Mouse (Mus musculus): ENCODE measurements around the gene Gm44579. TPM values are rescaled to one million over a fixed set of nuclear protein-coding genes. Genes with fewer than 3 reads are reported as not detected.
A peak's percentile ranks its signal among the peaks of the same experiment; 100 is the strongest.

Gm44579 gene
- total RNA-seq, 2 experiments from 2014 or later, result not detected

- no peak for DNase-seq
- intact Hi-C loops (cut with DNase I), result loop anchor here (5.0 to 10.0 kb wide), 3 partner anchors 78 to 213 kb away; partner anchors contain the start of genes Pfkm and Senp1
Observed at GRCm38 (mm10) chr15:98170365-98170764, 50.4 kb downstream of the Gm44579 start.

- intact Hi-C loops (cut with DNase I), result no loop called here
- DNase-seq, result no peak
Observed at GRCm38 (mm10) chr15:98168622-98169004, 52.2 kb downstream of the Gm44579 start.

DNA sequence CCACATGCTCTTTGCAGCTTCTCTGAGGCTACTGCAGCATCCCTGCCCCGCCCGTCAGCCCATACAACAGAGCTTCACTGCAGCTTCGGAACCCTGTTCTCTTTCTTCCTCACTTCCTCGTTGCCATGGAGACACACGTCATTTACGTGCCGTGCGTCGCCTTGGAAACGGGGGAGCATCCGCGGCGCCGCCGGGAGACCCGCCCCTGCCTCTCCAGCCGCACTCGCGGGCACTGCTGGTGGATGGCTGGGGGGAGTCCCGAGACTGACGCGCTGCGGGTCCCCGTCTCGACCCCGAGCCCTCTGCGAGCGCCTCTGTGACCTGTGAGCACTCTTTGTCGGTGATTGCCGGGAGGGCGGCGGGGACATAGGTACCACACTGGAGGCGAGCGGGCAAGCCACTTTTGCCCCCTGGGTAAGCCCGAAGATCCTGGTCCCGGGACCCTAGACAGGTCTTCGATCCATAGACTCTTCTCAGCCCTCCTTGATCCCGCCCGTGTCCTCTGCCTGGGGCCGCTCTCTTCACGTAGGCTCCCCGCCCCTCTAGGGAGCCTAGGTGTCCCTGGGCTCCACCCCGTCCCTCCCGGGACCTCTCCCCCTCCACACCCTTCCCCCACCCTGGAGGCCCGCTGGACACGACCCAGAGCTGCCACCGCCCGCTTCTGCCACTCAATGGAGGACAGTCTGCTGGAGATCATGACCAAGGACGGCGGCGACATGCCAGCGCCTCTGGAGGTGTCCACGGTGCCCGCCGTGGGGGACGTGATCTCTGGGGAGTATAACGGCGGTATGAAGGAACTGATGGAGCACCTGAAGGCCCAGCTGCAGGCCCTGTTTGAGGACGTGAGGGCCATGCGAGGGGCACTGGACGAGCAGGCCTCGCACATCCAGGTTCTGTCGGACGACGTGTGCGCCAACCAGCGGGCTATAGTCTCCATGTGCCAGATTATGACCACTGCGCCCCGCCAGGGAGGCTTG, 52.8 kb downstream of the Gm44579 start:
- intact Hi-C loops (cut with DNase I), result no loop called here
- DNase-seq, result no peak

DNA sequence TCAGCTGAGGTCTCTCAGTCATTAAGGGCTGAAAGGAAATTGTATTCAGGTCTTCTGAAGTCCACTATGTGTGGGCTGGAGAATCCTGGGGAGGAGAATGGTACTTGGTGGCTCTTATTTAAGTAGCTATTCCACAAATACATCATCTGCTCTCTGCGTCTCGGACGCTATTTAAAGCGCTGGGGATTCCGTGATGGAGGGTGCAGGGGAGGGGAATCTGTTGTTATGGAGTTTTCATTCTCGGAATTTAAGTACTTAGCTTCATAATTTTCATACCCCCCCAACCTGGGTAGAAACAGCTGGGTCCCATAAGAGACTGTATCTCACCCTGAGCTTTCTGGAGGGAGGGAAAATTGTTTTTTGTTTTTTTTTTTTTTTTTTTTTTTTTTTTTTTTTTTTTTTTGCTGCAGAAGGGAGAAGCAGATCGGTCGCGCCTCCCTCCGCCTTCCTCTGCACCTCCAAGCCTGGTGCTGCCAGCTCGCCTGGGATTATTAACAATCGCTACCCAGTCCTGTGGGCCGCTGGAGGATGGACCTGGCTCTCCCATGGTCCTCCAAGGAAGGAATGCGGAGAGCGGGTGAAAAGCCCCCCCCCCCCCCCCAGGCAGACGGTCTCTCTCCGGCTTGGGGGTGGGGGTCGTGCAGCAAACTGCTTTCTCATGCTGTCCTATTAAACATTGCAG, 53.7 kb downstream of the Gm44579 start, which contains the start of gene Ccdc184:
TSS of gene Ccdc184 (plus strand) at position 196 of the 682 bp plus-strand sequence.
- intact Hi-C loops (cut with DNase I), result no loop called here
- no peak for DNase-seq

GRCm38 (mm10) chr15:98165525-98165924, 55.3 kb downstream of the Gm44579 start, which contains the start of gene Asb8:
Gene Asb8, minus strand, starts transcription at chr15:98165625.
- no peak for DNase-seq
- intact Hi-C loops (cut with DNase I), result no loop called here

DNA sequence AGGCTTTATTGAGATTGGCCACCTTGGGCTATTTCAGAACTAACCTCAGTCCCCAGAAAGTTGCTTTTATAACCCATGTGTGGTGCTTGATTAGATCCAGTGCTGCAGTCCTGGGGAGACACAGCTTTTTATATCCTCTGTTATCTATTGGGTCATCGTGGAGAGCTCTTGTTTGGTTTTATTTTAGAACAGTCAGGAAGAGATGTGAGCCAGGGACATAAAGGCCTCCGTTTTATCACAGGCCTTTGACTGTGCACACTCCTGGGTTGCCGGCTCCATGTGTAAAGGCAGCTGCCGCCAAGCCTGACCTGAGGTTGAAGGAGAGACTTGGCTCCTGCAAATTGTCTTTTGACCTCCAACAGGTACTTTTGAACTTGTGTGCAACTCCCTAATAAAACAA, 58.2 kb downstream of the Gm44579 start:
- intact Hi-C loops (cut with DNase I), result no loop called here
- DNase-seq, result no peak

- DNase-seq, result no peak
- intact Hi-C loops (cut with DNase I), result no loop called here
Observed at GRCm38 (mm10) chr15:98161026-98161805, 59.6 kb downstream of the Gm44579 start.

GRCm38 (mm10) chr15:98157253-98157652, 63.5 kb downstream of the Gm44579 start:
- no peak for DNase-seq
- intact Hi-C loops (cut with DNase I), result no loop called here

GRCm38 (mm10) chr15:98155944-98156343, 64.8 kb downstream of the Gm44579 start:
- intact Hi-C loops (cut with DNase I), result loop anchor here (2.0 kb wide), 1 partner anchor 67 kb away; no protein-coding TSS in a partner anchor
- DNase-seq, result no peak

DNA sequence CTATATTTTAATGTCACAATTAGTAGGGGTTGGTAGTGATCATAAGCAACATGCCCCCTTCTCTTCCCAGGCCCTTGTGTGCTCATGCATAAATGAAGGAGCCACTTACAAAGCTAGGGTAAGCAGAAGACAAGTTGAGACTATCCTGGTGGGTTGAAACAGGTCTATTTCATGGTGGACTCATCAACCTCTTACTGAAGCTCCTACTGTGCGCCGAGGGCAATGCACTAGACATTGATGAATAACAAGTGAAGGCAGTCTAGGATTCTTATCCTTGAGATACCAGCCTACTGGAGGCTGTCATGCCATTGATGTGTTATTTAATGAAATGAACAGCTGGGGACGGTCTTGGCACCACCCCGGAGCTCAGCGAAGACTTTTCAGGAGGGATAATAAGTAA, 65.5 kb downstream of the Gm44579 start:
- DNase-seq, result no peak
- intact Hi-C loops (cut with DNase I), result loop anchor here (2.0 kb wide), 1 partner anchor 66 kb away; no protein-coding TSS in a partner anchor

DNA sequence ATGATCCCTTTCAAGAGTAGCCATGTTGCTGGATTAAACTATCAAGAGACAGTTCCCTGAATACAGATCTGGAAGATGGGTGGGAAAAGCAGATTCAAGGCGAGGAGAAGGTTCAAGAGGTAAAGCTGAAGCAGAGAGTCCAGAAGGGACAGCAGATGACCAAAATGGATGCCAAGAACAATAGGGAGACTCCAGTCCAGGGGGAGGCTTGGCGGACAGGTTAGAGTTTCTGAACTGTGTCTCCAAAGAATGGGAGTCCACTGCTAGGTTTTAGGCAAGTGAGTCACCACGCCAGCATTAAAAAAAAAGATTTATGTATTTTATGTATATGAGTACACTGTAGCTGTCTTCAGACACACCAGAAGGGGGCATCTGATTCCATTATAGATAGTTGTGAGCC, 66.1 kb downstream of the Gm44579 start:
- DNase-seq, result no peak
- intact Hi-C loops (cut with DNase I), result loop anchor here (2.0 kb wide), 1 partner anchor 66 kb away; no protein-coding TSS in a partner anchor

DNA sequence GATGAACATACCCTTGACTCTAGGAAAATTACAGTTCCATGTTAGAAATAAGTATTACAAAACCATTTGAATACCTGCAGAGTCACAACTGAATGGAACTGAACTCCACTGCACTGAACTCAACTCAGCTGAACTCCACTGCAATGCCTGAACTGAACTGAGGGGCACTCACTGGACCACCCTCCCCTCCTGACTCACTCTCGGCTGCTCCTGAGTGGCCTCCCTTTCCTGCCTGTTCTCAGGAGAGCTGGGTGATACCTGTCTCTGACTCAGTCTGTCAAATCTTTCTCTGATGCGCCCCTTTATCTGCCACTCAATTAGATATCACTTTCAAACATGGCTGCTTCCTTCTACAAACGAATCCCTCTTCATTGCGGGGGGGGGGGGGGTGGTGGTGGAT, 66.6 kb downstream of the Gm44579 start:
- DNase-seq, result no peak
- intact Hi-C loops (cut with DNase I), result loop anchor here (2.0 kb wide), 1 partner anchor 65 kb away; no protein-coding TSS in a partner anchor

GRCm38 (mm10) chr15:98153625-98154024, 67.2 kb downstream of the Gm44579 start:
- no peak for DNase-seq

GRCm38 (mm10) chr15:98152916-98153315, 67.9 kb downstream of the Gm44579 start:
- no peak for DNase-seq
- intact Hi-C loops (cut with DNase I), result no loop called here

More at GRCm38 (mm10) chr15:98153625-98154024, 67.2 kb downstream of the Gm44579 start:
- intact Hi-C loops (cut with DNase I), result loop anchor here (2.0 kb wide), 1 partner anchor 65 kb away; no protein-coding TSS in a partner anchor

GRCm38 (mm10) chr15:98149166-98149602, 71.6 kb downstream of the Gm44579 start:
- intact Hi-C loops (cut with DNase I), result loop anchor here (5.0 kb wide), 1 partner anchor 37 kb away; no protein-coding TSS in a partner anchor
- DNase-seq, result no peak

GRCm38 (mm10) chr15:98148356-98148755, 72.4 kb downstream of the Gm44579 start:
- intact Hi-C loops (cut with DNase I), result loop anchor here (5.0 kb wide), 1 partner anchor 36 kb away; no protein-coding TSS in a partner anchor
- DNase-seq, result no peak

DNA sequence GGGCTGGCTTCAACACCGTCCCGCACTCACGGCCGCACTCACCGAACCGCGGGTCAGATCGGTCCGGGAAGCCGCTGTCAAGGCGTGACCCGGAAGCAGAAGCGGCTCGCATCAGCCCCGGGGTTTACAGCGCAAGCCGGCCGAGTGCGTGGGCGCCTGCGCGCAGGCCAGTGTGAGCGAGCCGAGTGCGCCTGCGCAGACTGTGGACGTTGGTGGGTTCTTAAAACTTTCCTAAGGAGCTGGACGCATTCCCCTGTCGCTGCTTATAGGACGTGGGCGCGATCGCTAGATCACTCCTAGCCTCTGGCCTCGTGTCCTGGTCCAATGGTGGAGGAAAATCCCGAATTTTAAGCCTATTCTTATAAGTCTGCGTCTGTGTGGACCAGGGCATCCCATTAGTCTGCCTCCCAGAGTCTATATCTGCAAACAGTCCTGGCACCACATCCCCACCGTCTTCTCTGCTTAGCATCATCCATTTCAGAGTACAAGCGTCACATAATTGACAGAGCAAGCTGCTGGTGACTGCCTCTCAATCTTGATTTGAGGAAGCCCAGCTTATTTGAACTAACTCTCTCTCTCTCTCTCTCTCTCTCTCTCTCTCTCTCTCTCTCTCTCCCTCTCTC, 75.1 kb downstream of the Gm44579 start:
- DNase-seq, result peak; percentile 90 to 91
- intact Hi-C loops (cut with DNase I), result loop anchor here (5.0 kb wide), 1 partner anchor 33 kb away; no protein-coding TSS in a partner anchor

DNA sequence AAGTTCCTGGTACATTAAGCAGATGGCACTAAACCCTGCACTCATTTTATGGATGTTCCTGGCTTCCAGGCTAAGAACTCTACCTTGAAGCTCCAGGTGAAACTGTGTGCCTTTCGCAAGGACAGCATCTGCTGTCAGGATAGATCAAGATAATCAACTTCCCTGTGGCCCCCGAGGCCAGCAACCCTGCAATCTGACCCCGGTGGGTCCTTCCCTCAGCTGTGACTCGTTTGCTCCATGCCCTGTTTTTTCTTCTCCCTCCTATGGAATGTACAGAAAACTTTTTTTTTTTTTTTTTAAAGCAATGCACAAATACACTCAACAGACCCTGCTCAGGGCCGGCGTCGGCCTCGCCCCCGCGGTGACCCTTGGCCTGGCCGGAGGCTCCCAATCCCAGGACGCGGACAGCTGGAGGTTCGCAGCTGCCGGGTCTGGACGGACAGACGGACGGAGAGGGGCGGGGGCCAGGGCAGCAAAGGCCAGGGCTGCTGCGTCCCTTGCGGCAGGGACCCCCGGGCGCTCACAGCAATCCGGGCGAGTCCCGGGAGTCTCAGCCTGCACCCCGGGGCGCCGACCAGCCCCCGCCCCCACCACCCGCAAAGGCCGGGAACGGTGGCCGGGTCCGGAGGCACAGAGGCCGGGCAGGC, 75.8 kb downstream of the Gm44579 start:
- DNase-seq, result no peak
- intact Hi-C loops (cut with DNase I), result loop anchor here (5.0 kb wide), 1 partner anchor 33 kb away; no protein-coding TSS in a partner anchor

DNA sequence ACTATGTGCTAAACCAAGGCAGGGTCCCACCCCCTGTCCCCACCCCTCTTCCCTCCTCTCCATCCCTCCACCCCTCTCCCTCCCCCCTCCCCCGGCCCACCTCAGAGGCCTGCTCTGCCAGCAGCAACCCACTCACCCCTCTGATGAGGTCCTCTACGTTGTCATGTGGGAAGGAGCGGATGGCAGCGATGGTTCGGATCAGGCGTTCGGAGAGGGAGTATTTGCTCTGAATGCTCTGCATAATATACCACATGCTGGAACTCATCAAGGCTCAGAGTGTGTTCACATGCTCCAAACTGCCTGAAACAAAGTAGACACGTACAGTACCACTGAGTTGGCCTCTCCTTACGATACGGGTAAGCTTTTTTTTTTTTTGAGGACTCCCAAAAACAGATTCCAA, 78.3 kb downstream of the Gm44579 start:
- intact Hi-C loops (cut with DNase I), result no loop called here
- DNase-seq, result no peak
